Mouse (Mus musculus): ENCODE measurements around the gene Lifr.

- TF ChIP-seq CTCF (IDR thresholded peaks at IDR 0.05; ENCODE audit: insufficient read depth, low read length), result no peak
- no peak for TF ChIP-seq POLR2A (IDR thresholded peaks at IDR 0.05; ENCODE audit: borderline replicate concordance, extremely low read depth, low read depth, low read length)
These were observed 45.7 kb downstream of the Lifr start for GRCm38 (mm10) chr15:7135982-7136562.
